Mouse (Mus musculus): Measurements from ENCODE around the gene Zfp839.

DNA sequence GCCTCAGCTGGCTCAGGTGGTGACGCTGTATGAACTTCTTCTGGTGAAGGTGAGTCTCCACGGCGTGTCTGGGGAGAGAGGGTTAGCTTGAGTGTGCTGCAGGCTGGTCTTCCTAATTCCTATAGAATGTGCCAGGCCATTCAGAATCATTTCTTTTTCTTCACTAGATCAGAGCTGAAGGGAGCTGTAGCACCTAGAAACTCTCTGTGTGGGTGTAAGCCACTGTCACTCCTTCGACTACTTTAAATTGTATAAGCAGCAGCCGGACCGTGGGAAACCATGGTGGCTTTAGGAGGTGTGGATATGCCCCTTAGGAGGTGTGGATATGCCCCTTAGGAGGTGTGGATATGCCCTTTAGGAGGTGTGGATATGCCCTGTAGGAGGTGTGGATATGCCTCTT, 14.0 kb downstream of the Zfp839 start:
- TF ChIP-seq UBTF (IDR thresholded peaks at IDR 0.05; ENCODE audit: borderline replicate concordance, insufficient read depth, low read depth, low read length) (no peak), CTCF (IDR thresholded peaks at IDR 0.05 in 2 of 3, conservative IDR thresholded peaks at IDR 0.05 in 1 of 3; ENCODE audit: control insufficient read depth in 1 of 3, insufficient read depth in 1 of 3, low read depth in 2 of 3, low read length in 3 of 3, poor library complexity in 1 of 3, severe bottlenecking in 1 of 3) (no peak), POLR2A (IDR thresholded peaks at IDR 0.05; ENCODE audit: control insufficient read depth in 1 of 2, insufficient read depth in 1 of 2, low read depth in 1 of 2, low read length in 2 of 2, poor library complexity in 1 of 2) (no peak), HCFC1 (IDR thresholded peaks at IDR 0.05; ENCODE audit: low read depth, low read length) (no peak), GATA1 (IDR thresholded peaks at IDR 0.05; ENCODE audit: low read depth, low read length) (no peak), TAL1 (IDR thresholded peaks at IDR 0.05; ENCODE audit: low read length) (no peak)
